Mouse (Mus musculus): ENCODE measurements around the gene Enc1.

Gene Enc1

GRCm38 (mm10) chr13:97227795-97228194 lies 13.1 kb upstream of the Enc1 start:
- no peak for DNase-seq (ENCODE audit: low spot score in 2 of 2)

GRCm38 (mm10) chr13:97230101-97230500 lies 10.8 kb upstream of the Enc1 start:
- no peak for DNase-seq (ENCODE audit: low spot score in 2 of 2)

- DNase-seq (ENCODE audit: low spot score in 2 of 2): no peak
These were observed 7.8 kb upstream of the Enc1 start for GRCm38 (mm10) chr13:97233092-97233491.

GRCm38 (mm10) chr13:97234785-97235417 lies 6.0 kb upstream of the Enc1 start:
- peak; percentile 84 to 90 for DNase-seq (ENCODE audit: low spot score in 2 of 2)

GRCm38 (mm10) chr13:97235911-97236310 lies 5.0 kb upstream of the Enc1 start:
- DNase-seq (ENCODE audit: low spot score in 2 of 2): no peak

GRCm38 (mm10) chr13:97237700-97238099 lies 3.2 kb upstream of the Enc1 start:
- no peak for DNase-seq (ENCODE audit: low spot score in 2 of 2)

GRCm38 (mm10) chr13:97238181-97238981 lies 2.5 kb upstream of the Enc1 start:
- no peak for DNase-seq (ENCODE audit: low spot score in 2 of 2)

- peak; percentile 69 to 78 for DNase-seq (ENCODE audit: low spot score in 2 of 2)
These were observed 1.3 kb upstream of the Enc1 start for GRCm38 (mm10) chr13:97239343-97240180.

- peak; percentile 75 to 81 for DNase-seq (ENCODE audit: low spot score in 2 of 2)
These were observed 483 bp upstream of the Enc1 start for GRCm38 (mm10) chr13:97240279-97240964.

- no peak for DNase-seq (ENCODE audit: low spot score in 2 of 2)
These were observed 929 bp downstream of the Enc1 start for GRCm38 (mm10) chr13:97241787-97242280.

- DNase-seq (ENCODE audit: low spot score in 2 of 2): peak in 1 of 2 experiments; percentile 54
These were observed 1.8 kb downstream of the Enc1 start for GRCm38 (mm10) chr13:97242716-97243115.

- no peak for DNase-seq (ENCODE audit: low spot score in 2 of 2)
These were observed 3.2 kb downstream of the Enc1 start for GRCm38 (mm10) chr13:97243962-97244711.

- no peak for DNase-seq (ENCODE audit: low spot score in 2 of 2)
These were observed 3.8 kb downstream of the Enc1 start for GRCm38 (mm10) chr13:97244712-97245105.

GRCm38 (mm10) chr13:97245157-97245556 lies 4.3 kb downstream of the Enc1 start:
- DNase-seq (ENCODE audit: low spot score in 2 of 2): no peak

- no peak for DNase-seq (ENCODE audit: low spot score in 2 of 2)
These were observed 5.3 kb downstream of the Enc1 start for GRCm38 (mm10) chr13:97246217-97246616.

GRCm38 (mm10) chr13:97247754-97248153 lies 6.8 kb downstream of the Enc1 start:
- no peak for DNase-seq (ENCODE audit: low spot score in 2 of 2)

- DNase-seq (ENCODE audit: low spot score in 2 of 2): no peak
These were observed 8.2 kb downstream of the Enc1 start for GRCm38 (mm10) chr13:97249051-97249461.

GRCm38 (mm10) chr13:97249507-97250078 lies 8.7 kb downstream of the Enc1 start:
- no peak for DNase-seq (ENCODE audit: low spot score in 2 of 2)

GRCm38 (mm10) chr13:97250148-97250547 lies 9.2 kb downstream of the Enc1 start:
- DNase-seq (ENCODE audit: low spot score in 2 of 2): no peak

Data from frontal cortex, postnatal 36 days (tissue).